Mouse (Mus musculus) stomach, embryonic 14.5 days (tissue): Measurements from ENCODE around the gene Vwc2. TPM values are rescaled to one million over a fixed set of nuclear protein-coding genes. Genes with fewer than 3 reads are reported as not detected.

ENCODE experiments used
- ATAC-seq: fragments of 200-750 bp; cut with Nextera tagmentation; 2 replicates; pipeline ENCODE4 v1.8.0; 2017; ENCODE audit warnings: low read depth, moderate TSS enrichment; ENCODE audit not compliant: insufficient number of reproducible peaks, insufficient read depth, low FRiP score
- H3K27ac ChIP-seq: fragments of 300-500 bp; sonication (generic); 2 replicates; pipeline ENCODE4 v1.5.1; 2014; ENCODE audit warnings: mild to moderate bottlenecking, low read length, moderate library complexity, mixed read lengths
- H3K27me3 ChIP-seq: fragments of 300-500 bp; sonication (generic); 2 replicates; pipeline ENCODE4 v1.6.1; 2014; ENCODE audit warnings: low read length, control low read depth, mixed read lengths; ENCODE audit not compliant: control insufficient read depth, insufficient read depth
- H3K36me3 ChIP-seq: fragments of 300-500 bp; sonication (generic); 2 replicates; pipeline ENCODE4 v1.6.1; 2014; ENCODE audit warnings: mild to moderate bottlenecking, control low read depth, low read length, moderate library complexity, mixed read lengths; ENCODE audit not compliant: control insufficient read depth, insufficient read depth
- H3K4me1 ChIP-seq: fragments of 300-500 bp; sonication (generic); 2 replicates; pipeline ENCODE4 v1.6.1; 2014; ENCODE audit warnings: low read length, control low read depth, mixed read lengths; ENCODE audit not compliant: control insufficient read depth, insufficient read depth
- H3K4me2 ChIP-seq: fragments of 300-500 bp; sonication (generic); replicated peaks from 2 replicates; pipeline ENCODE4 v1.6.1; 2014; ENCODE audit warnings: low read depth, low read length, control low read depth
- H3K4me3 ChIP-seq: fragments of 300-500 bp; sonication (generic); 2 replicates; pipeline ENCODE4 v1.5.1; 2014; ENCODE audit warnings: low read depth, low read length, control low read depth
- H3K9ac ChIP-seq: fragments of 300-500 bp; sonication (generic); replicated peaks from 2 replicates; pipeline ENCODE4 v1.6.1; 2014; ENCODE audit warnings: low read depth, mild to moderate bottlenecking, control low read depth, low read length, moderate library complexity, mixed read lengths
- H3K9me3 ChIP-seq: fragments of 300-500 bp; sonication (generic); 2 replicates; pipeline ENCODE4 v1.6.1; 2016; ENCODE audit warnings: low read depth, low read length, control low read depth; ENCODE audit not compliant: control insufficient read depth
- WGBS: fragments of 180-500 bp; shearing (Covaris S2); extraction: QIAGEN DNeasy Blood & Tissue Kit; methylation state at CpG from one replicate; pipeline ENCODE4 v1.1.7; 2014; 5-methylcytosine and 5-hydroxymethylcytosine counted together
- polyA plus RNA-seq: library from polyadenylated mRNA; unstranded; fragments of >200 nt; fragmentation: Nextera tagmentation; extraction: Ambion mirVana; gene quantifications from 2 replicates; pipeline ENCODE4 v1.2.1, GENCODE M21; 2014

Vwc2 gene
- polyA plus RNA-seq, 1 experiment from 2014 or later, result 2.1 TPM

DNA sequence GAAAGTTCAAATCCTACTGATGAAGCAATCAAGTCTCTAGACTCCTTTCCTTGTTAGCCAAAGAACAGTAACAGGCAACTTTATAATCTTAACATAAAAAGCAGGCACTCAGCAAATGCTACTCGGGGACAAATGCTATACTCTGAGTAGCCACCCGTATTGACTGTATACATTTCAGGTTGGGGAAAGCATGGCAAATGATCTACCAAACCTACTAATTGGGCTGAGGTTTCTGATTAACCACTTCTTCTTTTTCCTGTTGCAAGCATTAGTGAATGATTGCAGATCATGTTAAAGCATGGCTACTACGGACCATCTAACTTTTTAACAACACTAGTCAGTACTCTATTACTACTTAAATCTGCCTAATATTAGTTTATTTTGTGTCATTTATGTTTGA lies 169.5 kb downstream of the Vwc2 start:
- no peak for ATAC-seq

More for the DNA sequence above, 169.5 kb downstream of the Vwc2 start:
- Histone ChIP-seq H3K27ac (no peak overlapping the region), H3K4me3 (no peak overlapping the region), H3K27me3 (no peaks in the 10 kb centered on the region), H3K4me2 (no peak overlapping the region), H3K9me3 (no peaks in the 10 kb centered on the region), H3K36me3 (no peaks in the 10 kb centered on the region), H3K4me1 (no peaks in the 10 kb centered on the region), H3K9ac (no peak overlapping the region)
- WGBS, result 73% methylated on average over 3 of the region's 3 CpGs
